9 mouse cellular contexts compared by ENCODE assay signal in genomic region chr4:106209975-106210374, GRCm38 (mm10).
DNase-seq lines count a peak whose midpoint lies in the region; TF ChIP-seq lines count a peak whose summit lies in the region.
"Had no signal": no experiment of that assay in that cellular context is flagged by ENCODE, and none has a peak within 500 bp of the region (broad histone marks: within the 10 kb centered on the region; RNA-seq: fewer than 3 reads in every experiment).

No protein-coding gene starts in this region.

- no peak for DNase-seq in left cerebral cortex, adult 2 months (ENCODE audit: extremely low spot score in 1 of 2, low spot score in 2 of 2)
- DNase-seq in left cerebral cortex, postnatal 36 days (ENCODE audit: low spot score in 2 of 2) = no peak
- peak; percentile 32 for DNase-seq in adrenal gland, postnatal 25 days
- peak; percentile 33 for DNase-seq in naive thymus-derived CD4-positive, alpha-beta T cell, adult 2 months (ENCODE audit: low read depth)
- DNase-seq in urinary bladder, postnatal 4 days (ENCODE audit: low spot score in 2 of 2) = no peak
- no peak for DNase-seq in gastrocnemius, postnatal 4 days (ENCODE audit: low spot score in 2 of 2)
- DNase-seq: cerebellum, adult 9-11 months had no signal

- H3K4me3 ChIP-seq in left cerebral cortex, adult 2 months = no peak overlapping the region
- no peak overlapping the region for H3K4me3 ChIP-seq in ES-Bruce4 (ENCODE audit: low read depth, low read length)

- no peak overlapping the region for H3K27ac ChIP-seq in left cerebral cortex, adult 2 months
- no peak overlapping the region for H3K27ac ChIP-seq in ES-Bruce4 (ENCODE audit: insufficient read depth, low read length)
- H3K27ac ChIP-seq: hindbrain, embryonic 14.5 days had no signal

- no peak overlapping the region for H3K9ac ChIP-seq in ES-Bruce4 (ENCODE audit: low read depth, poor library complexity, severe bottlenecking)
- H3K9ac ChIP-seq: hindbrain, embryonic 14.5 days had no signal

- H3K4me1 ChIP-seq in ES-Bruce4 (ENCODE audit: control insufficient read depth, insufficient read depth, low read length) = no peaks in the 10 kb centered on the region

- H3K27me3 ChIP-seq in ES-Bruce4 (ENCODE audit: control insufficient read depth, insufficient read depth, low read length, poor library complexity, severe bottlenecking) = no peaks in the 10 kb centered on the region

- no peaks in the 10 kb centered on the region for H3K9me3 ChIP-seq in ES-Bruce4 (replicated peaks; ENCODE audit: control insufficient read depth, insufficient read depth, low read length, poor library complexity, severe bottlenecking)

- TF ChIP-seq POLR2A in ES-Bruce4 (IDR thresholded peaks at IDR 0.05; ENCODE audit: insufficient read depth, low read length) = no peak

- TF ChIP-seq CTCF in left cerebral cortex, adult 2 months (IDR thresholded peaks at IDR 0.05) = peak; percentile 42
- TF ChIP-seq CTCF in ES-Bruce4 (IDR thresholded peaks at IDR 0.05; ENCODE audit: low read depth, low read length) = peak; percentile 31

- no peak for TF ChIP-seq EP300 in ES-Bruce4 (IDR thresholded peaks at IDR 0.05; ENCODE audit: insufficient read depth, low read depth, low read length)

- H3K36me3 ChIP-seq in ES-Bruce4 (ENCODE audit: control insufficient read depth, insufficient read depth, low read length, poor library complexity, severe bottlenecking) = no peaks in the 10 kb centered on the region

- intact Hi-C loops in left cerebral cortex, adult 2 months (cut with DNase I) = no loop called here
- intact Hi-C loops in left cerebral cortex, postnatal 36 days (cut with DNase I) = no loop called here

Comparison
In these comparisons a context has a peak if more than half of its experiments do, and no peak if none do; other contexts are left out.
1. DNase-seq: peak in adrenal gland, postnatal 25 days (single experiment) and naive thymus-derived CD4-positive, alpha-beta T cell, adult 2 months (single experiment); none in left cerebral cortex, adult 2 months (0 of 2), left cerebral cortex, postnatal 36 days (0 of 2), urinary bladder, postnatal 4 days (0 of 2) and gastrocnemius, postnatal 4 days (0 of 2).